Mouse (Mus musculus): ENCODE measurements around the gene Ifi203. TPM values are rescaled to one million over a fixed set of nuclear protein-coding genes. Genes with fewer than 3 reads are reported as not detected.
"Not testable (repeated sequence)": the region's sequence is repeated elsewhere in the genome, so short reads cannot be mapped to it uniquely, and the experiment has no call there.

Ifi203 gene
- 10.1 and 20.6 TPM in 2 replicates for total RNA-seq (2021)
- long read RNA-seq, experiment 1, partial matches to known transcripts = 0 of 1 reads
- long read RNA-seq, experiment 1, other reads (novel, unspliced or antisense) = 0 of 1 reads
- long read RNA-seq, experiment 2 = 0 reads

GRCm38 (mm10) chr1:173941924-173942779 is at the start of gene Ifi203, which contains the start of gene Mndal:
TSS of gene Ifi203 (minus strand) at chr1:173942672.
TSS of gene Mndal (minus strand) at chr1:173942491.
- DNase-seq = not testable (repeated sequence)

- not testable (repeated sequence) for DNase-seq
These were observed 40.3 kb upstream of the Ifi203 start, which contains the start of gene Ifi202b for GRCm38 (mm10) chr1:173982694-173983305. TSS of gene Ifi202b (minus strand) at chr1:173982744.

- not testable (repeated sequence) for DNase-seq
These were observed 38.6 kb upstream of the Ifi203 start for GRCm38 (mm10) chr1:173981038-173981437.

GRCm38 (mm10) chr1:173977622-173978021 is 35.1 kb upstream of the Ifi203 start:
- DNase-seq = no peak

GRCm38 (mm10) chr1:173973111-173973510 is 30.6 kb upstream of the Ifi203 start:
- DNase-seq = no peak

- DNase-seq = not testable (repeated sequence)
These were observed 19.0 kb upstream of the Ifi203 start for GRCm38 (mm10) chr1:173961491-173961890.

GRCm38 (mm10) chr1:173959998-173960397 is 17.5 kb upstream of the Ifi203 start:
- DNase-seq = not testable (repeated sequence)

GRCm38 (mm10) chr1:173955839-173956527 is 13.5 kb upstream of the Ifi203 start:
- not testable (repeated sequence) for DNase-seq

- DNase-seq = no peak
These were observed 12.8 kb upstream of the Ifi203 start for GRCm38 (mm10) chr1:173955071-173955796.

GRCm38 (mm10) chr1:173953563-173953962 is 11.1 kb upstream of the Ifi203 start:
- DNase-seq = no peak

GRCm38 (mm10) chr1:173949044-173949443 is 6.6 kb upstream of the Ifi203 start:
- DNase-seq = not testable (repeated sequence)

GRCm38 (mm10) chr1:173942780-173943066 is 251 bp upstream of the Ifi203 start:
- not testable (repeated sequence) for DNase-seq

- not testable (repeated sequence) for DNase-seq
These were observed 950 bp downstream of the Ifi203 start for GRCm38 (mm10) chr1:173941522-173941921.

- DNase-seq = not testable (repeated sequence)
These were observed 23.2 kb downstream of the Ifi203 start for GRCm38 (mm10) chr1:173919279-173919678.

GRCm38 (mm10) chr1:173914559-173914958 is 27.9 kb downstream of the Ifi203 start:
- no peak for DNase-seq

- not testable (repeated sequence) for DNase-seq
These were observed 29.1 kb downstream of the Ifi203 start for GRCm38 (mm10) chr1:173913256-173913791.

- DNase-seq = not testable (repeated sequence)
These were observed 29.8 kb downstream of the Ifi203 start, which contains the start of gene Ifi211 for GRCm38 (mm10) chr1:173912548-173913255. TSS of gene Ifi211 (minus strand) at chr1:173913046.

- DNase-seq = no peak
These were observed 30.5 kb downstream of the Ifi203 start for GRCm38 (mm10) chr1:173911808-173912464.

- not testable (repeated sequence) for DNase-seq
These were observed 34.1 kb downstream of the Ifi203 start for GRCm38 (mm10) chr1:173908390-173908789.

GRCm38 (mm10) chr1:173905885-173906284 is 36.6 kb downstream of the Ifi203 start:
- DNase-seq = not testable (repeated sequence)

Measured in adrenal gland, postnatal 14 days (tissue).